Mouse (Mus musculus): ENCODE results near the gene Zfp385a. TPM values are rescaled to one million over a fixed set of nuclear protein-coding genes. Genes with fewer than 3 reads are reported as not detected.

Zfp385a gene
- total RNA-seq, 2 experiments from 2014 or later, result 39.3 to 45.7 TPM

DNA sequence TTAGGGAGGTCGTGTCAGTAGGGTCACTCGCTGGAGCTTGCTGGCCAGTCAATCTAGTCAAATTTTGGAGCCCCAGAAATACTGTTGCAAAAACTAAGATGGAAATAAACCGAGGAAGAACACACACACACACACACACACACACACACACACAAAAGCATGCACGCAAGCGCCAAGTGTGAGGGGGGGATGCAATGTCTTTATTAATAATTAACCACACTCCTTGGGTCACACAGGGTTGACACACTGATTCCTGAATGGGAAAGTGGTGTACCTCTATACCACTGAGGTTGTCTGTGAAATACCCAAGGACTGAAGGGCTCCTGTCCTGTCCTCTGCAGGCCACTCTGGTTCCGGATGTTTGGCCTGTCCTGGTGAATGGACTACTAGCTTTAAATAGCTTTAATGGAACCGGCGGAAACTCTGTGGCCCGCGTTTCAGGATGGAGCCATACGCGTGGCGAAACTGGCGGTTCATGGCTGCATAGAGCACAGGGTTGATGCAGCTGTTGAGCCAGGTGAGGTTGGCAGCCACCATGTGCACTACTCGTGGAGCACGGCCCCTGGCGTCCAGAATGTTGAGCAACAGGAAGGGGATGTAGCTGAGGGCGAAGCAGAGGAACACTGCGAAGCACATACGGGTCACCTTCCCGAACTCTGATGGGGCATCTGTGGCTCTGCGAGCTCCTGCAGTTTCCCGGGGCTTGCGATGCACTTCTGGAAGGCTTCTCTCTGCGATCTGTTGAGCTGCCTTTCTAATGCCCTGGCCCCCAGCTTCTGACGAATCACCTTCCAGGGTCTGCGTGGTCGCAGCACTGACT, 31.6 kb downstream of the Zfp385a start:
- no peak for DNase-seq

DNA sequence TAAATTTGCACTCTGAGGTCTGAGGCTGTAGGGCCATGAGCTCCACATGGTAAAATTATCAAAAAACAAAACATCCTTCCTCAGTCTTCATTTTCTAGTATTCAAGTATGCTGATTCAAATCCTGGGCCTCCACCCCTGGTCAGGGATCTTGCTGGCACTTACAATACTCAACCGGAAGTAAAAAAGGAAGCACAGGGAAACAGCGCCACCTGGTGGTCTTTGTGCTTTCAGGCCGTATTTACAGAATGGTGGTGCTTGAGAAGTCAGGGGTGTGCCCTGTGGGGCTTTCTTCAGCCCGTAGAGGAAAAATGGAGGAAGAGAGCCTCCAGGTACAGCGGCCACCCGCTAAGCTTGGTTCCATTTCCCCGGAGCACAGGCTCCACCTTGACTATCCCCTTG, 32.8 kb downstream of the Zfp385a start:
- peak; percentile 94 for DNase-seq

DNA sequence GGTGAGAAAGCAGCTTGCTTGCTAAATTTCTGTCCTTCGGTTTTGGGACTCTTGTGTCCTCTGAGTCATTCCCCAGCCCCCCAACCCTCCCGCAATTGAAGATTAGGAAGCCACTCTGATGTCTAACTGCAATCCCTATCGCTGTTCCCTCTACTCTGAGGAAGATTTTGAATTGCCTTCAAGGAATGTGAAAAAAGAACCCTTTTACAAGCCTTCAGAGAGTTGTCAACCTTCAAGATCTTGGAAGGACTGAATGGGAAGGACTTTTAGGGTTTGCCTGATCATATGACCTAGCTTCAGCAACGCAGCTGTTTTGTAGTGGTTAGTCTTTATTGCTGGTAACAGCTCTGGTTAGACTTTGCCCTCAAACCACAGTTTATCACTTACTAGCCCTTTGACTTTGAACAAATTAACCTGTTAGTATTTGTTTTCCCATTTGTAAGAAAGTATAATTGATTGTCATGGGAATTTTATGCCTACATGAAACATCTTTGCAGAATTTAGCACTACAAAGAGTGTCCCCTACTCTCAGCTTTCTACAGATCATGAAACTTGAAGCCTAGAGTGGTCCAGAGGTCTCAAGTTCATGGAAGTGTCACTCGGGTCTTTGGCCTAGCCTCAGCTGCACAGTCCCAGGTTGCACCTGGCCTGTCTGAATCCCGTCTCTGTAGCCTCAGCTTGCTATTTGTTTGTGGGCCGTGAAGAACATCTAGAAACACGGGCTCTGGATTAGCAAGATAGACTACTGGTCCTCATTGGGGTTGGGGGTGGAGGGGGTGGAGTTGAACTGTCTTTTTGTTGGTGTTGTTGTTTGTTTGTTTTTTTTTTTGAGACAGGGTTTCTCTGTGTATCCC, 33.9 kb downstream of the Zfp385a start:
- DNase-seq, result no peak

DNA sequence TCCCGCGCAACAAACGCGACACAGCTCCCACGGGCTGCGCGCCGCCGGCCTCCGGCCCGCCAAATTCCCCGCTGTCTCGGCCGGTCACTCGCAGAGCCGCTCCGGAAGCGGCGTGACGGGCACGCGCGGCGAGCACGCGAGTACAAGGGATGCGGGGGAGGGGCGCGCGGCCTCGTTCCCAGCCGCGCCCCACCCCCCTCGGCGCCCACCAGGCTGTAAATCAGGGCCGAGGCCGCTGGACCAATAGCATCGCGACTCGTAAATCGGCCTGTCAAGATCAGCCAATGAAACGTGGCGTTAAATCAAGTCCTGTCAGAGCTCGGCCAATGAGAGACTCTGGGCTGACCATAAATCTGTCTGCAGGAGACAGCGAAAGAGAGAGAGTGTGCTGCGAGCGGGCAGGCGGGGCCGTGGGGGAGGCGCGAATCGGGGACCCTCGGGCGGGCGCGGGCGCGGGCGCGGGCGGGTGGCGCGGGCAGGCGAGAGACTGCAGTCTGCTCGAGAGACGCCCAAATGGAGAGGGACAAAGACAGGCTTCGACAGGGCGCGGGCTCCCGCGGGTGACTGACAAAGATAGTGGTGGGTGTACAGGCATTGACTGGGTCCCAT, 34.7 kb downstream of the Zfp385a start:
- peak; percentile 93 for DNase-seq

DNA sequence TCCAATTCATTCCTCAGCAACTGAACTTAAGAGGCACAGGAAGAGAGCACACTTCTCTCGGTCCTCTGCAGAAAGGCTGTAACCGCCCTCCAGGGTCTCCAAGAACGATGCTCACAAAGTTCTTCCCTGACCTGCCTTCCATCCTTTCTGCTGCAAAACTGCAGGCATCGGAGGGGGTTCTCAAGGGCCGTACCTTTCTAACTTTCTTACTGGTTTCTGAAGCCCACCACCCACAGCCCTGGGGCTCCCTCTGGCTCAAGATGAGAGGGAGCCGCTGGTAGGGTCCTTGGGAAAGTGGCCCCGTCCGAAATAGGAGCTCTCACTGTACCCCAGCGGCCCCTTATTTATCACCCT, 35.3 kb downstream of the Zfp385a start:
- no peak for DNase-seq

DNA sequence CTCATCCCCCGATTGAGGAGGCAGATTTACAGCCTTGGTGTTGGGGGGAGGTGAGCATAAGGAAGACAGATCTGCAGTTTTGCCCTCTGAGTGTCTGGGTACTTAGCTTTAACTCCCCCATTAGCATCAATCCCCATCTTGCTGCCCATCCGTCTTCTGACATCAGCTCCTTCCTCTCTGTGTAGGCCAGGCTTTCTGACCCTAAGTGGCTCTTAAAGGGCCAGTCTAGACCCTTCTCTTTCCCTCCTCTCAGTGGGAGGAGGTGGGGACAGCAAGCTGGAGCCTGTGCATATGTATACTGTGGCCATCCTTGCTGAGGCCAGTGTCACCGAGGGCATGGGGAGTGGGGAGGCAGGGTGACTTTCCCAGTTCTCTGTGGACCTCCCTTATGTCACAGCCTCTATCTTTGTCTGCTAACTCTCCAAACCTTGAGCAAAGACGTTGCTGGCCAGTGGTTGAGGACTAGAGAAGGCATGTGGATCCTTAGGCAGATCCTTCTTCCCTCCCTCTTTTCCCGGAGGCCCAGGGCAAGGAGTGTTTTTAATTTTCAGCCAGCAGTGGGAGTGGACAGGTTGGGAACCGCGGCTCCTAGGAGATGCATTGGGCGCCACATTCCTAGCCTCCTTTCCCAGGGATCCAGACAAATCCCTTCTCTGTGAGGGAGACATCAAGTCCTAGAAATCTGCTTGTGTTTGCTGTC, 35.8 kb downstream of the Zfp385a start:
- no peak for DNase-seq

DNA sequence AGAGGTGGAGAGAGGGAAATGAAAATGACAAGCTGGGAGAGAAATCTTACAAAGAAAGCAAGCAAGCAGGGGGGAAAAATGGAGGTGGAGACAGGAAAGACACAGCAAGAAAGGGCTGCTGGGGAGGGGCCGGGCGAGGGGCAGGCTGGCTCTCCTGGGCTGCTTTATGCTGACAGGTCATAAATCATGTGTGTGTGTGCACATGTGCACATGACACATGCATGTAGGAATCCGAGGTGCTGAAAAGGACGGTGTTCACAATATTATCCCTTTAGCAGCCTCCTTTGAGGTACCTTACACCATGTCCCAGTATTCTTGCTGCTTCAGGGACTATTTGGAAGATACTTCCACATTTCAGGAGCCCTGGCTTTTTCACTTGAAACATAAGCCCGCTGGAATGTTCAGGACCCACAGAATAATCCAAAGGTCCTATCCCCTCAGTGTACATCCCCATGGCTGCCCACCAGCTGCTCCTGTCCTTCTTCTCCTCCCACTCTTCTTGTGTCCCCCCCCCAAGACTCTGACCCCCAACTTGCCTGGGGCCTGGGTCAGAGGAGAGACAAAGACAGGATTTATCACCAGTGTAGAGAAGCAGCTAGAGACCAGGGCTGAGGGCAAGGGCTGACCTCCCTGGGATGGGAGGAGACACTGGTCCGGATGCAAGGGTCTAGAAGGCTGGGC, 37.4 kb downstream of the Zfp385a start:
- DNase-seq, result no peak

DNA sequence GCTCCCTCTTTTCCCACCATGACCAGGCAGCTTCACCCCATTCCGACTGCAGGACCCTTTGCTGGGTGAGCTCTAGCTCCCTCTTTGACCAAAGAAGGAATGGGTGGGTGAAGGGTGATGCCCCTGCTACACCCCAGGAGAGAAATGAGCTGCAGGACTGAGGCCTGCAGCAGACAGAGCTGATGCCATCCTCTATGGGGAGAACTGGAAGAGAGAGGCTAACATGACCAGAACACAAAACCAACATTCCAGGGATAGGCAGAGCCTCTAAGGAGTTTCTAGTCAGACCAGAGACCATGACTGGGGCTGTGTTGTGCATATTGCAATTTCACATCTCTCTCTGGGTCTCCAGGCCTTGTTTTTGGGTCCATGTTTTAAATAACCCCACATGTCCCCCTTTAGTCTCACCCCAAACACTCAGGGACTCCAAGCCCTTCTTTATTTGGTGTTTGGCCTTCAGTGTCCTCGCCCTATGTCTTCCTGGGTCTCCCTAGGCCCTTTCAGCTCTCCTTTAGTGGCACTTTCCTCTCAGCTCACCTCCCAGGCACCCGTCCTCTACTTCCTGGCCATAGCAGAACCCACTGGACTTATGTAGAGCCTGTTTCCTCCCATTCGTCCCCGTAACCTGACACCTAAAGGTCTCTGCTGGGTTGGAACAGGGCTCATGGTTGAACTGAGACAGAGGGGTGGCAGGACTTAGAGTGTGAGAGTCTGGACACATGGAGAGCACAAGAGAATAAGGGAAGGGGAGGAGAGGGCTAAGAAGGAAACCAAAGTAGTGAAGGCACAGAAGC, 38.1 kb downstream of the Zfp385a start:
- no peak for DNase-seq

DNA sequence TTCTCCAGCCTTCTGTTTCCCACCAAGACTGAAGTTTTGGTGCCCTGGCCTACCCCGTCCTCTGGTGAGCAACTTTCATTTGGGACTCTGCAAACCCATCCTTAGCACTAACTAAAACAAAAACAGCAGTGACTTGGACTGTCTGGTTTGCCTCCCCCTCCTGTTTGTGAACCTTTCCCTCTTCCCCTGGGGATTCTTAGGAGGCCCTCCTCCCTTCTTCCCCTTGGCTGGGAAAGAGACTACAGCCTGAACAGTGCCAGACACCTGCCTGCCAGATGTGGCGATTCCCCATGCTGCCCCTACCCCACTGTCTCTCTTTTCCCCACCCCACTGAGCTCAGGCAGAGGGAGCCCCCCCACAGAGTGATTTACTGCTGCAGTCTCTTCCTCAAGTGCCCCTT, 38.8 kb downstream of the Zfp385a start:
- DNase-seq, result no peak

DNA sequence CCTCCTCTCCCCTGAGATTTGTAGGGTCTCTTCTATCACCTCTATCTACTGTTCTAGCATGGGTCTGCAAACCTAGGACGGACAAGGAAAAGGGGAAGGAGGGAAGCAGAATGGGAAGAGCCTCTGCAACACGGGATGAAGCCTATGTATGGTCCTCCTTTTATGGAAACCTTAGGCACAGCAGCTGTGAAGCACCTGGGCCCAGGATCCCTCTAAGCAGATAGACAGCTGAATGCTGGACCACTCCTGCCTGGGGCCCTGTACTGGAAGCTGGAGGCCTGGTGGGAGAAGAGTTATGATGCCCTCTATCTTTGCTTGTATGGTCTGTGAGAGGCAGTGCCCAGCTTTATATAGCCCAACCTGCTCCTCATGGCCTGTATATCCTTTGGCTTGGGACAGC, 39.3 kb downstream of the Zfp385a start:
- DNase-seq, result no peak

DNA sequence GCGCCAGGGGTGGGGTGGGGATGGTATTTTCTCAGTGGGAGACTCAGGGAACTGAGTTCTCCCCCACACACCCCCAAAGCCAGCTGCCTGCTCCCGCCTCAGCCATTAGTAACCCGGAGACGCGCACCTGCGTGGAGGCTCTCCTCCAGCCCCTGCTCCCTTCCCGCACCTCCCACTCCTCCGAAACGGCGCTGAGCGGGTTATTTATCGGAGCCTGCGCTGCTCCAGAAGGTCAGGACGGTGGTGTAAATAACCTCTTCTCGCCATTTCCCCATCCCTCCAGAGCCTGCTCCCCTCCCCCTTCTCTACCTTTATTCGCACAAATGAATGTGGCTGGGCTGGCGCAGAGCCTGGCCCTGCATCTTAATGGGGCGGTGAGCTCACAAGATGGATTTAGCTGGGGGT, 39.8 kb downstream of the Zfp385a start:
- no peak for DNase-seq

DNA sequence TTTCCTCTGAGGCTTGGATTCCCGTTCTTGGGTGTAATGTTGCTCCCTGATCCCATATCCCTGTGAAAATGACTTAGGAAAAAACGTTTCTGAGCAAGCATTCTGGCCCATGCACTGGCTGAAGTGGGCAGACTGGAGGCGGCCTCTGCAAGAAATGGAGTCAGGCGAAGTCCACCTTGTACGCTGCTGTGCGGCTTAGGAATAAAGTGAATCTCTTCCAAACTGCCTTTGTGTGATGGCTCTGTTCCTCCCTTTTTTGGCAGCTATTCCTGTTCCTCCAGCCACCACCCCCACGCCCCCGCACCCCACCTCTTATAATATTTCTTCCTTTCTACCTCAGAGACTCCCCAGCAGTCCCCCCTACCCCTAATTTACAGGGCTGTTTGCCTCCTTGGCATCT, 40.2 kb downstream of the Zfp385a start:
- DNase-seq, result no peak

DNA sequence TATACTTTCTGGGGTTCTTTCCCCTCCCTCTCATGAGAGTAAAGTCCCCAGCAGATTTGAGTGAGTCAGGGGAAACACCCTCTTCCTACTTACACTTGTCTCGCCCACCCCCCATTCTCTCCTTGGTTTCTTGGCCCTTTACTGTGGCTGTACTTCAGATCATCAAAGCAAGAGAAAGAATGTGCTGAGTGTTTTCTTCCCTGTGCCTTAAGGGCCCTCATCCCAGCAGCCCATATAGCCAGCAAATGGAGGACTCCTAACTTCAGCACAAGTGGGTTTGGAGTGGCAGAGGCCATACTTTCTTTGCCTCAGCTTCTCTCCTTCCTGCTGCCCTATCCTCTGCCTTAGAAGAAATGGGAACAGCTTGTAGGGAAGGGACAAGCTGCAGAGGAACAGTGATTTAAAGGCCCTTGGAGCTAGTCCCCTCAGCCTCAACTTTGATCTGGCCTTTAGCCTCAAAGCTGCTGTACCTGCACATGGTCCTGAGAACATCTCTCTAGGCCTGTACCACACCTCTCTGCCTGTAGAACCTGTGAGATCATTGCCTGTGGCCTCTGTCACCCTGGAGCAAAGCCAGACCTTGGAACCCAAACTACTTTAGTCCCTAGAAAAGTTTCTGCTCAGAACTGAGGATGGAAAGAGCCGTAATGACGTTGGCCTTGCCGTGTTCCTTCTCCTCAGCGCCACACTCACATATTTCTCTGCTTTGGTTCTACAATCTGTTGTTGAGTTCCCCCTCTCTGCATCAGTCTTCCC, 40.9 kb downstream of the Zfp385a start:
- no peak for DNase-seq

DNA sequence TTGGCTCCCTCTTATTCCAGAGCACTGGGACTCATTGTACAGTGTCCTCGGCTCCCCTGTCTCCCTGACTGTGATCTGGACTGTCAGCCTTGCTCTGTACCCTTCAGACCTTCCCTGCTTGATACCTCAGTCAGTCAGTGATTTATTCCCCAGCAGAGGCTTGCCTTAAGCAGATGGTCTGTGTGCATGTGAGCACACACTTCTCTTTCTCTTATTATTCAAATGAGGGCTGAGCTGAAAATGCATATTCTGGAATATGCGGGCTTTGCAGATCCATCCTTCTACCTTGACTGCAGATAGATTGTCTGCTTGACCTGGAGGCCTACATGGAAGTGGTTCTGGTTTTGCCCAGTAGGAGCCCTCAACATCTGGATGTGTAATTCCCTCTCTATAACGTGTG, 41.9 kb downstream of the Zfp385a start:
- no peak for DNase-seq

DNA sequence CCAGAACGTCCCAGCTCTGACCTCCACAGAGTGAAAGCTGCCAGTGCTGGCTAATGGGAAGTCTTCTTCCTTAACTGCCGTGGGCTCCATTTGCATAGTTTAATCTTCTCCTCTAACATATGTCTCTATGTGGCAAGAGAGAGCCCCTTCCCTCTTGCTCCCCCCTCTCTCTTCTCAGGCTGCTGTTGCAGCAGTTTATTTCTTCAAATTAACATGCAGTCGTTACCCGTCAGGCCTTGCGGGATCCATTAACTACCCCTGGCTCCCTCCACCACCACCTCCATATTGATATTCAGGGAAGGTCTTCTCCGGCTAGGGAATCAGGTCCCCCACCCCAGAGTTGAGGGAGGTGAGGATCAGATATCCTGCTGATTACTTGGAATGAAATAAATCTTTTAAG, 42.6 kb downstream of the Zfp385a start:
- no peak for DNase-seq

DNA sequence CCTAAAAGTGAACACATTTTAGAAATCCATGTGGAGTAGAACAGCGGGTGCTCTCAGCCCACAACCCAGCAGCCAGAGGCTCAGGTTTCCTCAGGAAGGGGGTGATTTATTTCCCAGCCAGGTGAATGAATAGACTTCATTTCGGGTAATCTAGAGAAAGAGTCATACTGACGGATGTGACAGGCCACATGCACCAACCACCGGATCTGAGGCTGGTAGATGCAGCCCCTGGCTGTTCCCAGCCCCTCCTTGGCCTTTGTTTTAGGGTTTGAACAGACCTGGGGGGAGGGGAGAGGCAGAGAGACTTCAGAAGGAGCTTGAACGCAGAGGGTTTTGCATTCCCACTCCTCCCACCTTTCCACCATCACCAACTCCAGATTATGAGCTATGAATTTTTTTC, 44.0 kb downstream of the Zfp385a start:
- DNase-seq, result no peak

DNA sequence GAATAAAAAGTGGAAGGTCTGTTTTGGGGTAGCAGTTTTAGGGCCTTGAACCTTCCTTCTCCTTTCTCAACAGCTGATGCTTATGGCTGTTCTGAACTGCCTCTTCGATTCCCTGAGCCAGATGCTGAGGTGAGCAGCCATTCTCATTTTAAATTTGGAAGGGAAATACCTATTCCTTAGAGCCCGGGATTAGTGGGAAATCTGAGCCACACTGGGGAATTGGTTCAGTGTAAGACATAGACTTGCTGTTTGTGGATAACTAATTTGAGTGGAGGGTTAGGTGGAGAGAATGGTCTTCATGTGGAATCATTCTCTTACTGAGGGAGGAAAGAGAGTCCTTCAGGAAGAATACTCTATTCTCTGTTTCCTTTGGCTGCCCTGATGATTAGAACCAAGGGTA, 45.2 kb downstream of the Zfp385a start:
- no peak for DNase-seq

DNA sequence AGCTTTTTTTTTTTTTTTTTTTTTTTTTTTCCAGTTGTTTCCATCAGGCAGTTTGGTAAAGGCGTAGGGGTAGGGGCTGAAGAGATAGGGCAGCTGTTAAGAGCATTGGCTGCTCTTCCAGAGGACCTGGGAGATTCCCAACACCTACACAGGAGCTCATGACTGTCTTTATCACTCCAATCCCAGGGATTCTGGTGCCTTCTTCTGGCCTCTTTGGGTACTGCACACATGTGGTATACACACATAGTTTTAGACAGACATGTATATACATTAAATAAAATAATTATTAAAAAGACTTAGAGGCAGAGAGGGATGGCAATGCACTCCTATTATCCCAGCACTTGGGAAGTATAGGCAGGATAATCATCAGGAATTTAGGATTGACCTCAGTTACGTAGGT, 46.5 kb downstream of the Zfp385a start:
- no peak for DNase-seq

DNA sequence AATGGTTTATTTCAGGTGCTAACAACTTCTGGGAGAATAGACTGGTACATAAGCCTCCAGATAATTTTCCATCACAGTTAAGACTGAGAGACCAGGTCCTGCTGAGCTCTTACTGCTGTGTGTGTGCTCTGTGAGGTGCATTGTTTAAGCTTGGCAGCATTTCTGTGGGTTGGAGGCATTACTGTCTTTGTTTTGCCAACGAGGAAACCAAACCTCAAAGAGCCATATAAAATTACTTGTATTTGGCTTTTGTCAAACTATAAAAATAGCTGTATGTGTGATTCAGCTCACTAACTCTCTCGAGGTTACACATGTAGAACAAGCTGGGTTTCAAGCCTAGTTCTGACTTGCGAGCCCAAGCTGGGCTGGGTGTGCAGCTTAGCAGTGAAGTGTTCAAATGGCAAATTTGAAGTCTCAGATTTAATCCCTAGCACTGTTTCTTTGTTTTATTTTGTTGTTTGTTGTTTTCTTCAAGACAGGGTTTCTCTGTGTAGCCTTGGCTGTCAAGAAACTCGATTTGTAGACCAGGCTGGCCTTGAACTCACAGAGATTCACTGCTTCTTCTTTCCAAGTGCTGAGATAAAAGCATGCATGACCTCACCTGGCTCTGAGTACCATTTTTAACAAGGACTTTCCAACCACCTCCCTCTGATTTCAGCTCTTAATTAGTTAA, 47.1 kb downstream of the Zfp385a start:
- no peak for DNase-seq

DNA sequence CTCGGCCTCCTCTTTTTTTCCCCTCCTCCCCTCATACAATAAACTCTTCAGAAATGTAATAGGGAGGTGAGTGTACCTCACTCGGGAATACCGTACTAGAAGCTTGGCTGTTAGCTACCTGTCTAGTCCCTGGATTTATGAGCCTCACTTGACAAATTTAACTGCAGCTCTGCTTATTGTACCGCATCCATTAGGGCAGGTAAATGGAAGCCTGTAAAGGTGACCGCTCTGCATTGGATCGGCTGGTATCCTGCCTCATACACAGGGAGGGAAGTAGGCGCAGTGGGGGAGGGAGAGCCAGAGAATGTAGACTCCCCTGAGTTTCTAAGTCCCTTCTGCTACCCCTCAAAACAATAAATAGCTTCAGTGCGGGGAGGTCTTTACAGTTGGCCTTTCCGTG, 49.0 kb downstream of the Zfp385a start:
- no peak for DNase-seq

Data from gastrocnemius, postnatal 10 days (tissue).